Mouse (Mus musculus) left cerebral cortex, postnatal 4 days (tissue): ENCODE results near the gene Leng9. TPM values are rescaled to one million over a fixed set of nuclear protein-coding genes. Genes with fewer than 3 reads are reported as not detected.

Experiments
- DNase-seq: peaks from one replicate; pipeline ENCODE4 v3.0.0-alpha.2; 2022
- intact Hi-C: fragments of 180-260 bp; cut with DNase I; formaldehyde crosslinking; loops from one replicate; pipeline ENCODE4 v1.15.1; 2025
- total RNA-seq, 2 experiments: library from RNA; stranded (reverse); gene quantifications; 2 replicates each; pipeline ENCODE4 v1.2.3; 2021

Leng9 gene
- total RNA-seq, 2 experiments from 2014 or later: 5.3 to 5.5 TPM

DNA sequence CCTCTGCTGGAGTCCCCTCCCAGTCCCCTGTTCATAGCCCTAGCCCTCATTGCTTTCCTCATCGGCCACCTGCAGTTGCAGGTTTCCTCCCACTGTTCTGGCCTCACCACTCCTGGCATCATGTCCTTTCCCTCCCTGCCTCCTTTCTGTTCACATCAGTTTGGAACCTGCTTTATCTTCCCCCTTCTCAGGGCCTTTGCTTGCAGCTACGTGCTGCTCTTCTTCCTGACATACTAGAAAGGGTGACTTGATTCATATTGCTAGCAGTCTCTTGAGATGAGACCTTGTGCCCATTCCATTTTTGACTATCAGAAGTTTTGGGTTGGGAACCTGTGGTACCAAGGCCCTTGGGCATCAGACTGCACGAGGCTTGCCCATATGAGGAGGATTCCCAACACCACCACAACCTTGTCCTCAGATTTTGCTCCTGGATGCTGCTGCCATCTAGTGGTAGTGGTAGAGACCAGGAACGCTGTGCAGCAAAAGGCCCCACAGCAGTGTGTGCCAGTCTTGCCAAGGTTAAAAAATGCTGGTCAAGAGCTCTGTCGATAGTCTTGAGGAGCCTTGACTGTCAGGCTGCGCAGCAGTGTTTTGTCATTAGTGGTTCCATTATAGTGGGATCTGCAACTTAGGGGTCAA lies 4.5 kb downstream of the Leng9 start:
- DNase-seq: peak; percentile 55
- intact Hi-C loops: loop anchor here (5.0 to 10.0 kb wide), 2 partner anchors 282 to 451 kb away; partner anchors contain the start of genes Mboat7 and Tsen34

DNA sequence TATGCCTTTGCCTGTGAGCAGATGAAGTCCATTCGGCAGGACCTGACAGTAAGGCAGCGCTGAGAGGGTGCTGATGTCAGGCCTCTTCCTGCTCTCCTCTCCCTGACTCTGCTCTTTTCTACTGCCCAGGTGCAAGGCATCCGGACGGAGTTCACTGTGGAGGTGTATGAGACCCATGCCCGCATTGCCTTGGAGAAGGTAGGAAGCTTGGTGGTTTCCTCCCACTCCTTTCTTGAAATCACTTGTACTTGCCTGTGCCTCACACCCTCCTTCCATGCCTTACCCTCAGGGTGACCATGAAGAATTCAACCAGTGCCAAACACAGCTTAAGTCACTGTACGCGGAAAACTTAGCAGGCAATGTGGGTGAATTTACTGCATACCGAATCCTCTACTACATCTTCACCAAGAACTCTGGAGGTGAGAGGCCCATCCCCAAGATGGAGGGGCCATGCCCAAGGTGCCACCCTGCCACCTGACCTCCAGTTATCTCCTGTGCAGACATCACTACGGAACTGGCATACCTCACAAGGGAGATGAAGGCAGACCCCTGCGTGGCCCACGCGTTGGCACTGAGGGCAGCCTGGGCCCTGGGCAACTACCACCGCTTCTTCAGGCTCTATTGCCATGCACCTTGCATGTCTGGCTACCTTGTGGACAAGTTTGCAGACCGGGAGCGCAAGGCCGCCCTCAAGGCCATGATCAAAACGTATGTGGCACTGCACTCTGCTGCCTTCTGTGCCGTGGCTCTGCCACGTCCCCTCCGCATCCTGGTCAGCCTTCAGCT lies 5.2 kb downstream of the Leng9 start:
- intact Hi-C loops: loop anchor here (5.0 to 10.0 kb wide), 2 partner anchors 282 to 450 kb away; partner anchors contain the start of genes Mboat7 and Tsen34
- no peak for DNase-seq

DNA sequence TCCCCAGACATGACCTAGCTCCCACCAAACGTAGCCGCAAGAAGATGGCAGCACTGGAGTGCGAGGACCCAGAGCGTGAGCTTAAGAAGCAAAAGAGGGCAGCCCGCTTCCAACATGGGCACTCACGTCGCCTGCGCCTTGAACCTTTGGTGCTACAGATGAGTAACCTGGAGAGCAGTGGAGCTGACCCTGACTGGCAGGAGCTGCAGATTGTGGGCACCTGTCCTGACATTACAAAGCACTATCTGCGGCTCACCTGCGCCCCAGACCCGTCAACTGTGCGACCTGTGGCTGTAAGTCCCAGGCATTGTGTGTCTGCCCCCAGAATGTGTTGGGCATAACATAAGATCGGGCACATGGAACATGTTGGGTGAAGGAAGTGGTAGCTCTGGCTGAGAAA lies 6.1 kb downstream of the Leng9 start:
- intact Hi-C loops: loop anchor here (10.0 kb wide), 1 partner anchor 449 kb away; the partner anchor contains the start of genes Mboat7 and Tsen34
- no peak for DNase-seq

DNA sequence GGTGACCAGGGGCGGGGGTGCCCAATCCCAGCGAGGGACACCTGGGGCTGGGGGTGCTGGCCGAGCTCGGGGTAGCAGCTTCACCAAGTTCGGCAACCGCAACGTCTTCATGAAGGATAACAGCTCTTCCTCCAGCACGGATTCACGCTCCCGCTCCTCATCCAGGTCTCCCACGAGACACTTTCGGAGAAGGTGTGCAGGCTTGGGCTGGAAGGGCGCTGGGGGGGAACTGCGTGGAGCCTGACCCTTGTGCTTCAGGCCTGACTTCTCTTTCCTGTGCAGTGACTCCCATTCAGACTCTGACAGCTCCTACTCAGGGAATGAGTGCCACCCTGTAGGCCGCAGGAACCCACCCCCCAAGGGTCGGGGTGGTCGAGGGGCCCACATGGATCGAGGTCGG lies 6.7 kb downstream of the Leng9 start:
- DNase-seq: no peak
- intact Hi-C loops: loop anchor here (10.0 kb wide), 1 partner anchor 449 kb away; the partner anchor contains the start of genes Mboat7 and Tsen34

DNA sequence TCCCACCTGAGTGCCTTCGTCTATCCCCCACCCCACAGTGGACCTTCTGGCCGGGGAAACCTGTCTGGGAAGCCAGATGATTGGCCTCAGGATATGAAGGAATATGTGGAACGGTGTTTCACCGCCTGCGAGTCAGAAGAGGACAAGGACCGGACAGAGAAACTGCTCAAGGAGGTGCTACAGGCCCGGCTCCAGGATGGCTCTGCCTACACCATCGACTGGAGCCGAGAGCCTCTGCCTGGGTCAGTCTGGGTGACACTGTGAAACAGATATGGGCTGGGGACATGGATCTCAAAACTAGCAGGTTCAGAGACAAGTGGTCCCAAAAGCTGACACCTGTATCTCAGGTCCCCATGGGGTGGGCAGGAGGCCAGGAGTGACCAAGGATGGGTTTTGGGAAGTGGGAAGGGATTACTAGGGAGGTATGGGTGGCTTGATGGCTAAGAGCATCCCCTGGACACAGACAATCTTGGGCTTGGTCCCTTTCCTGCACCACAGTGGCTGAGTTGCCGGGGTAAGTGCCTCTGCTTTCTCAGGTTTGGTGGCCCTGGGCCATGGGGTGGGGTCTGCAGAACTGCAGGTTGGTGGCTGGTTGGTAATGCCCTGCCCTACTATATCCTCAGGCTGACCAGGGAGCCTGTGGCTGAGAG lies 7.3 kb downstream of the Leng9 start:
- no peak for DNase-seq
- intact Hi-C loops: loop anchor here (10.0 kb wide), 1 partner anchor 448 kb away; the partner anchor contains the start of genes Mboat7 and Tsen34

DNA sequence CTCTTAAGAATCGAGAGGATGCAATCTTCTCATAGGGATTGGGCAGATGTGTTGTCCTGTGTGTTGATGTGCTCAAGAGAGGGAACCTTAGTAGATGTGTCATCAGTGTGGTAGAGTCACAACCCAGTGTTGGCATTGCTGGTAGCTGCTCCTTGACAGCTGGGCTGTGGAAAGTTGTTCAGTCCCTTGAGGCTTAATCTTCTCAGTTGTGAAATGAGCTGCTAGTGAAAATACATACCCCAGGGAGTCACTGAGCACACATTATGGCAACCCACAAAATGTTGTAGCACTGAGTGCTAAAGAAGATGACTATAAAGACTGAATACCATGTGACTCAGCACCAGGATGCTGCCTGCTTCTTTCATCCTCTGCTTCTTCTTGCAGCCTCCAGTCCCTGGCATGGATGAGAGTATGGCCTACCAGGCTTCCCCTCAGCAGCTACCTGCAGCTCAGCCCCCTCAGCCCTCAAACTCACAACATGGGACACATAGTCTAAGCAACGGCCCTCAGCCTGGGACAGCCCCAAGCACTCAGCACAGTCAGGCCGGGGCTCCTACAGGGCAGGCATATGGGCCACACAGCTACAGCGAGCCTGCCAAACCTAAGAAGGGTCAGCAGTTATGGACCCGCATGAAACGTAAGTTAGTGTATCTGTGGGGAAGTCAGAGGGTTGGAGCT lies 8.4 kb downstream of the Leng9 start:
- no peak for DNase-seq
- intact Hi-C loops: loop anchor here (10.0 kb wide), 1 partner anchor 447 kb away; the partner anchor contains the start of genes Mboat7 and Tsen34

DNA sequence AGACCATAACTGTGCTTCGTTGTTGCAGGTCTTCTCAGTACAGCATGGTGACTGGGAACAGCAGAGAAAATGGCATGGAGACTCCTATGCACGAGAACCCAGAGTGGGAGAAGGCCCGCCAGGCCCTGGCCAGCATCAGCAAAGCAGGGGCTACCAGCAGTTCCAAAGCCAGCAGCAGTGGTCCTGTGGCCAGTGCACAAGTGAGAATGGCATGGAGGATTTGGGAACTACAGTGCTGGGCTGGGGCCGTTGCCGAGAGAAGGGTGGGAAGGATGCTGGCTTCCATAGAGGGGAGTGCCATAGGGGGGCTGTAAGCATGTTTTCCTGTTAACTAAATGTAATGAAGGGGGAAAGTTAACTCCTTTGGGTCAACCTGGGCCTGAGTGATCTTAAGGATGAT lies 10.8 kb downstream of the Leng9 start:
- DNase-seq: no peak
- intact Hi-C loops: no loop called here

DNA sequence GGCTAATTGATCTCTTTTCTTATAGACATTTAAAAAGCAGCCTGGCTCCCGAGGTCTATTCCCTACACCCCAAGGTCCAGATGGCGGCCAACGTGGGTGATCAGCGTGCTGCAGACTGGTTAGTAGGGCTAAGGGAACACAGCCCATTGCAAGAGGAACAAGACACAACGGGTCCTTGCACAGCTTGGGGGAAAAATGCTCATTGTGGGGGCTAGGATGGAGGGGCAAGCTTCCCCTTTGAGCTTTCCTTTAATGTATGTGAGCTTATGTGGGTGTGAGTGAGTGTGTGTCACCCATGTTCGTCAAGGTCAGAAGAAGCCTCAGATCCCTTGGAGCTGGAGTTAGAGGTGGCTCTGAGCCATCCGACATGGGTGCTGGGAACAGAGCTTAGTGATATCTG lies 11.5 kb downstream of the Leng9 start:
- no peak for DNase-seq
- intact Hi-C loops: no loop called here

DNA sequence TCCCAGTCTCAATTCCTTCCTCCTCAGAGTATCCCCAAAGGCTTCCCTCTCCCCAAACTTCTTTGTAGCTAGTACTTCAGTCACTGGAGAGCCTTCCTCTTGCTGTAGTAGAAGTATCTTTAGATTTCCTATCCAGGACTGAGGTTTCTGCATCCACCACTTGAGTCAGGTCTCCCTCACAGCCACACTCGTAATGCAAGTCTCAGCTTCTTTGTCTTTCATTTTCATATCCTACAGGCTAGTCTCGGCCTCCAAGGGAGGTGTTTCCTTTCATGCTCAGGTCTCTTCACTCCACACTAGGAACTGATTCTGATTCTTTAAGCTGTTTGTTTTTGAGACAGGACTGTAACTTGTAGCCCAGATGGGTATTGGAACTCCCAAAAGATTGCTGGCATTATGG lies 12.0 kb downstream of the Leng9 start:
- DNase-seq: no peak
- intact Hi-C loops: no loop called here

DNA sequence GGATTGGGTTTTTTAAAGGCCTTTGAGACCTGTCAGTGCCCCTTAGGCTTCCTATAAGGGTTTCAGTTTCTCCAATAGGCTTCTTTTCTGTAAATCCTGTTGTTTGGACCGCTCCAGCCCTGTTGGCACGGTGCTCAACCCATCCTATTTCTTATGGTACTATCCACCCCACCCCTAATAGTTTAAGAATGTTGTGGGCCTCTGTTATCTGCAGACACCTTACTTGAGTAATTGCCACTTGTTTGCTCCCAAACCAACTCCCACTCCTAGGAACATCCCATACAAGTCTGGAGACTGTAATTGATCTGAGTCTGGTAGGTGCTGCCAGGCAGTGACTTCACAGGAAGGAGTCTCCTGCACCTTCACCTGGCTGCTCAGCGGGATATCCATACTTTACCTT lies 12.4 kb downstream of the Leng9 start:
- intact Hi-C loops: no loop called here
- no peak for DNase-seq

DNA sequence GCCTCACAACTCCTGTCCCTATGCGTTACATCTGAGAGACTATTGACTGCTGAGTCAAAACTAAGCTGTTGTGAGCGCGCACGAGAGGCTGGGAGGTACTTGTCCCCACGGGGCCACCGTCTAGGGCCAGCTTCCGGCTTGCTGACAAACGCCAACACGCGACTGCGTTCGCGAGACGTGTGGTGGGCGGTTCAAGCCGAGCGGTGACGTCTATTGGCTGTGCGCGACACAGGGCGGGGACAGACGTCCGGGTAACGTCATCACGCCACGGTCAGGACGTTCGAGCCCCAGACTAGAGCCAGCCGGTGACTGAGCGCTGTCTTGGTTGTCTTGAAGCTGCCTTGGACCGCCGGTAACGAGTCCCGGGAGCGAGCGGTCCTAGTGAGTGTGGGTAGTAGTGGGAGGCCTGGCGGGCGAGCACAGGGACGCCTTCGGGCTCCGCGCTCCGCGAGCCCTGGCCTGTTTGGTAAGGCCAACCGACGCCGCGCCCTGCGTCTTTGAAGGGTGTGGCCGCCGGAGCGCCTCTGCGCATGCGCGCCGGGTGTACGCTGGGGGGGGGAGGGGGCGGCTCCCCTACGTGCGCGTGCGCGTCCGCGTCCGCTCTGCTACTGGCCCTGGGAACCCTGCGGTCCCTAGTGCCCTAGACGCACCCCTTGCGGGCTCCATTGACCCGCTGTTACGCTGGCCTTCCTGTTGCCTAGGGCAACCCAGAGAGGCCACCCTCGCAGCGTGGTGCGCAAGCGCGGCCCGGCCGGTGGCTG lies 13.2 kb downstream of the Leng9 start, which contains the start of gene Leng8:
Leng8 (plus strand) TSS at position 269 of the 761 bp plus-strand sequence.
- peak; percentile 99 for DNase-seq
- intact Hi-C loops: no loop called here

DNA sequence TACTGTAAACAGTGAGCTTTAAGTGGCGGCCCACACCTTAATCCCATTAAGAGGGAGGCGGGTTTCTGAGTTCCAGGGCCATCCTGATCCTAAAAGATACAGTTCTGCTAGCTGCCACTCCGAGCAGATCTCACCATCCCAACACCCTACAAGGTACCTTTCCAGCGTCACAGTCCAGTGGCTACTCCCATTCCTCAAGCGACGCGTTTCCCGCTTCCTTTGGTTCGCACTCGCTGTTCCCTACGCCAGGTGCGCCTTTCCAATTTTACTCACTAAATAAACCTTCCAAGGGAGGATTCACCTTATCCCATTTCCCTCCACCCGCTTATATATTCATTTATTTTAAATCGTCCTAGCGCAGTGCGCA lies 13.8 kb downstream of the Leng9 start:
- intact Hi-C loops: no loop called here
- DNase-seq: no peak

DNA sequence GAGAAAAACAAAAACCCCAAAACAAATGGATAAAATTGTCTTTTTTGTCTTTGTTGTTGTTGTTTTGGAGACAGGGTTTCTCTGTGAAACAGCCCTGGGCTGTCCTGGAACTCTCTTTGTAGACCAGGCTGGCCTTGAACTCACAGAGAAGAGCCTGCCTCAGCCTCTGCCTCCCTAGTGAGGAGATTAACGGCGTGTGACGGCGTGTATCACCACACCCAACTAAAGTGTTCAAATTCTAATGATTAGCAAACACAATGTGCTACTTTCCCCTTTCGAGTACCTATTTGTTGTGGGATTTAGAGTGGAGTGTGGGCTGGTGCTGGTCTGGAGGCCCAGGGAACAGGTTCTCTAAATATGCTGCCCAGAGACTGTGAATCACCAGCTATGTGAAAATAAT lies 15.3 kb downstream of the Leng9 start:
- no peak for DNase-seq
- intact Hi-C loops: no loop called here

DNA sequence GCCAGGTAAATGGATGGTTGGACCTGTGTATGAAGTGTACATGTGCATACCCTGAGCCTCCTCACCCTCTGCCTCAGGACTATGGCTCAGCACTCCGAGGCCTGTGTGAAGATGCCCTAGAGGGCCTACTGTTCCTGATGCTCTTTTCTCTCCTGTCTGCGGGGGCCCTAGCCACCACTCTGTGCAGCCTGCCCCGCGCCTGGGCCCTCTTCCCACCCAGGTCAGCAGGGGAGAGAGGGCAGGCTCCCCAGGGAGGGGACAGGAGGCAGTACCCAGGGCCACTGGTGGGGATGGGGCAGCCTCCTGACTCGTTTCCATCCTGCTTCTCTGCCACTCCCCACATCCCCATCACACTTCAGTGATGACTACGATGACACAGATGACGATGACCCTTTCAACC lies 17.2 kb downstream of the Leng9 start:
- peak; percentile 22 for DNase-seq
- intact Hi-C loops: no loop called here

DNA sequence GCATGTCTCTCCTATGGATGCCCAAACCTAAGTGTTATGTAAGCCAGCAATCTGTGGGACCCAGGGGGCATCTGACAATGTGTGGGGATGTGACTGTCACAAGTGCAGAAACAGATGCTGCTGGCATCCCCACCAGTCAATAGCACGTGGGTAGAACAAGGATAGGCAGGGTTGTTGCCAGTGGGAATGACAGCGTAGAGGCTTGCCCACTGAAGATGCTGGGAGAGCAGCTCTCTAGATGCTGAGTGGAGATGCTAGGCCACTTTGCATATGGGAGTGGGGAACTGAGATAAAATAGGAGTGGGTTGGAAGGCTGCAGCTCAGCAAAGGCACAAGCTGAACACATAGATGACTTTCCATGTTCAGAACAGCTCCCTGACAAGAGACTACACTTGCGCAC lies 17.6 kb downstream of the Leng9 start:
- intact Hi-C loops: no loop called here
- DNase-seq: peak; percentile 4

DNA sequence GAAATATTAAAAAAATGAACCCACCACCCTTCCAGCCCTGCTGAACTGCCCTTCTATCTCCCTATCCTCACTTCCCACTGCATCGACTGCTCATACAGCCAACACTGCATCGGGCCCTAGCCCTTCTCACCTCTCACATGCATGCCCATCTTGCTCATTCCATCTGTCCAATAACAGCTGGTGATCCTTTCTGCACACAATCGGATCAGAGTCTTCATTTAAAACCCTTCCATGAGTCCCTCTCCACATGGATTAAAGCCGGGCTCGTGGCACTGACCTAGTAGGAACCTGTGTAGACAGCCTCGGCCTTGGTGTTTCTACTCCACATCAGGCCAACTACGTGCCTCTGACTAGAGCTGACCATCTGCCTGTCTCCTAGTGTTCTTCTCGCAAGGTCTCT lies 18.2 kb downstream of the Leng9 start:
- intact Hi-C loops: no loop called here
- DNase-seq: peak; percentile 2

DNA sequence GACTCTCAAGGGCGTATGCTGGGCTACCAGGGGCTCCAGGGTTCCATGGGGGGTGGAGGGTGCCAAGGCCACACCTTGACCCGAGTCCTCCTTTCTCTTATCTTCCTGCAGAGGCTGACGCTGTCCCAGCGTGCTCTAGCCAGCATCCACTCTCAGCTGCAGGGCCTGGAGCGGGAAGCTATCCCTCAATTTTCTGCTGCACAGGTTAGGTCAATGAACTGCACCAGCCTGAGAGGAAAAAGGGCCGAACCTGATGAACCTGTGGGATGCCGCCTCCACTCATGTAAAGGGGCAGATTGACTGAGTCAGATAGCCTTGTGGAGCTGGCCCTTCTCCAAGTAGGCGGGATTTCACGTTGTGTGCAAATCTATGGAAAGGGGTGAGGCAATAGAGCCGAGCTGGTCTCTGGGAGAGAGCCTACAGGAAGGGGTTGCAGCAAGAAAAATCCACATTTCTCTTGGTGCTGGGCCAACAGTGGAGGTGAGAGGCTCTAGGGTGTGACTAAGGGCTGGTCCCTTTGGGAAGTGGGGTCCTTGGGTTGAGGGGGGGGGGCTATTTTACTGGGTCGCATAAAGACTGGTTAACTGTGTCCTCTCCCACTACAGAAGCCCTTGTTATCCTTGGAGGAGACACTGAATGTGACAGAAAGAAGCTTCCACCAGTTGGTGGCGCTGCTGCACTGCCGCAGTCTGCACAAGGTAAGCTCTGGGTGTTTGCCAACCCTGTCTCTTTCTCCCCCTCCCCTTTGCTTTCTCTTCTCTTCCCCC lies 19.3 kb downstream of the Leng9 start:
- DNase-seq: peak; percentile 92
- intact Hi-C loops: no loop called here

DNA sequence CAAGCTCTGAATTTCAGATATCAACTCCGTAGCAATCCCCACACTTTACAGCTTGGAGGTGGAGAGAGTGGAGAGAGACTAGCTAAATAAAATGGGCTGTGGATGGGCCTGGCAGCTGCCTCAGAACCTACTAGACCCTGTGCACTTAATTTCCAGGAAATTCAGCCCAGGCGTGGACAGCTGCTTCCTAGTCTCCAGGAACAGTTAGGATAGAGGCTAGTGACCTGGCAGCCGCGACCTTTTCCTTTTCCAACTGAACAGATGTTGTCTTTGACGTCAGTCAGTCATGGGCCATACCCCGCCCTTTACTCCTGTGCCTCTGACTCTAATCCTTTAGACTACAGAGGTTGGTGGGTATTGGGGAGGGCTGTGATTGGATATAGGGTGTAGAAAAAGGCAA lies 21.3 kb downstream of the Leng9 start:
- intact Hi-C loops: no loop called here
- DNase-seq: peak; percentile 10

DNA sequence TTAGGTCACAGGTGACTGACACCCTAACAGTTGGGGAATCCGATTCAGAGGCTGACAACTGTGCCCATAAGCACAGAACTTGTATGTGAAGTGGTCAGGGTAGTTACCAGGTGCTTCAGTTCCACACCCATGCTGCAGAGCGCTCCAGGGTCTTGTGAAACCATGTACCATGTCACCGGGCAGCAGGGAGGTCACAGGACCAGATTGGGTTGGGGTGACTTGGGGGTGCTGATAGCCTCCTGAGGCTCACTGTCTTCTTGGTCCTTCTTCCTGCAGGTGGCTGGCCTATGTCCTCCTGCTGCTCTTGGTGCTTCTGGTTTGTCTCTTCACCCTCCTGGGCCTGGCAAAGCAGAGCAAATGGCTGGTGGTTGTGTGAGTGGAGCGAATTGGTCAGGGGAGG lies 22.3 kb downstream of the Leng9 start:
- intact Hi-C loops: no loop called here
- DNase-seq: no peak
